Mouse (Mus musculus) gastrocnemius, adult 18-20 months (tissue): Measurements from ENCODE around the gene Narf. TPM values are rescaled to one million over a fixed set of nuclear protein-coding genes. Genes with fewer than 3 reads are reported as not detected.
A peak's percentile ranks its signal among the peaks of the same experiment; 100 is the strongest.

Source experiments
- DNase-seq: peaks from one replicate; pipeline ENCODE4 v3.0.0; 2021; ENCODE audit warnings: low spot score
- long read RNA-seq, 2 experiments: library from polyadenylated mRNA; stranded (forward); transcript quantifications; one replicate each; pipeline ENCODE4 v2.0.0; 2021
- total RNA-seq, 2 experiments: library from RNA; stranded (reverse); gene quantifications; 2 replicates each; pipeline ENCODE4 v1.2.3; 2021

Narf gene
- total RNA-seq: 100 to 1,000 TPM in 1 of 2 experiments, 10 to 100 TPM in 1; 75.8 to 117 TPM
- long read RNA-seq, experiment 1, full-length matches to known transcripts: 309 of 364 reads
- long read RNA-seq, experiment 1, partial matches to known transcripts: 16 of 364 reads
- long read RNA-seq, experiment 1, other reads (novel, unspliced or antisense): 39 of 364 reads
- long read RNA-seq, experiment 2, full-length matches to known transcripts: 279 of 328 reads
- long read RNA-seq, experiment 2, partial matches to known transcripts: 9 of 328 reads
- long read RNA-seq, experiment 2, other reads (novel, unspliced or antisense): 40 of 328 reads

- DNase-seq: peak; percentile 99
Measured at GRCm38 (mm10) chr11:121236564-121237344, at the start of gene Narf. Gene Narf (plus strand): TSS chr11:121237253.

DNA sequence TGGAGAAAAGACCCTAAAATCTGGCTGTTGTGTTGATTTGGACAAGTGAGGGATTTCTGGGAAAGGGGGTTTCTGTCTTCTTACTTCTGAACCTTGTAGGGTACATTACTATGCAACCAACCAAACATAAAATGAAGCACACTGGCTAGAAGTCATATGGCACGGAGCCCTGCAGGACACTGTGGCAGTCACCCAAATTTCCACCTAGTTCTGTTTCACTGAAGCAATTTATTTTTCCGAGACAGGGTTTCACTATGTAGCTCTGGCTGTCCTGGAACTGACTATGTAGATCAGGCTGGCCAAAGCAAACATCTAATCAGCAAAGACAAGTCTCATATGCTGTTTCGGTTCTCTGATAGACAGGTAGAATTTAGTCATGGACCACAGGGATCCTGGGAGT, 47.4 kb upstream of the Narf start:
- peak; percentile 64 for DNase-seq

DNA sequence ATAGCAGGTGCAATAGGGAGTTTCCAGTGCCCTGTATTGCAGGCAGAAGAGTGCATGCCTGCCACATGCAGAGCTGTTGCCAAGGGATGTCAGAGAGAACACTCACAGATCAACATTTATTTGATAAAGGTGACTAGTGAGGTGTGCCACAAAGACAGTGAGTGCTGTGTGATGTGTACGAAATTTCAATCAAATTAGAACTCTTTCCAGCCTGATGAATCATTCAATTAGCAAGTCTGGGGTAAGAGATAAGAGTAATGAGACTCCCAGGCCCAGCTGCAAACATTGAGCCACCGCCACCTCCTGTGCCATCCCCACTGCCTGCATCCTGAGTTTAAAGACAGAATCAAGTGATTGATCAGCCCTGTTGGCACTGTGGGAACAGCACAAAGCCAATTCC, 44.3 kb upstream of the Narf start:
- no peak for DNase-seq

GRCm38 (mm10) chr11:121193415-121193814, 43.6 kb upstream of the Narf start:
- no peak for DNase-seq

- DNase-seq: no peak
Measured at GRCm38 (mm10) chr11:121198622-121199021, 38.4 kb upstream of the Narf start.

- no peak for DNase-seq
Measured at GRCm38 (mm10) chr11:121199851-121200250, 37.2 kb upstream of the Narf start.

- DNase-seq: no peak
Measured at GRCm38 (mm10) chr11:121200781-121201180, 36.3 kb upstream of the Narf start.

DNA sequence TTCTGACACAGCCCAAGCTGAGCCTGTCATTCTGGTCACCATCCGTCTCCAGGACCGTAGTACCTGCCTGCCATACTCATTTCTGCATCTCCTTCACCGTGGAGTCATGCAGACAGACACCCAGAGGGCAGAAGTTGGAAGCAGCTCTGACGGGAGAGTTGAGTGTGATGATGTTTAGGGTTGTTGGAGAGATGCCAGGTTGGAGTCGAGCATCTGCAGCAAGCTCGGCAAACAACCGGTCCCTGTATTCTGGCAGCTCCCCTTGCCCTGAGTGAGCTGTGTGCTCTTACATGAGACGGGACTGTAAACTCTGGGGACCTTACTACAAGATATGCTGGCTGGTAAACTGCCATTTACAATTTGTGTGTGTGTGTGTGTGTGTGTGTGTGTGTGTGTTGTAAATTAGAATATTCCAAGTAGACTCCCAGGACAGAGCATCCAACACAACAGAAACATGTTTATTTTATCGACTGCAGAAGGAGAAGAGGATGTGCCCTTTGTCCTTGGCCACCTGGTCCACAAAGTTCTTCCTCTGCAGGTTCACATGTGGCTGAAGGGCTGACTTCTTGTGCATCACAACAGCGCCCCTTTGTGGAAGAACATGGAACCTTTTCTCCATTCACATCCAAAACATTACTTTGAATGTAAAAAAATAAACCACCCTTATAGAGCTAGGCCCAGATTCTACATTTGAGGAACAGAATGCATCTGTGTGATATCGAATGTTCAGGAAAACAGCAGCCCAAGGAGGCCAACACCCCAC, 35.4 kb upstream of the Narf start:
- DNase-seq: peak; percentile 59

- no peak for DNase-seq
Measured at GRCm38 (mm10) chr11:121203859-121204160, 33.2 kb upstream of the Narf start.

- peak; percentile 95 for DNase-seq
Measured at GRCm38 (mm10) chr11:121204161-121205006, 32.7 kb upstream of the Narf start, which contains the start of the genes Hexdc and Ogfod3. Gene Hexdc (plus strand): TSS chr11:121204433. Gene Ogfod3 (minus strand): TSS chr11:121204711.

DNA sequence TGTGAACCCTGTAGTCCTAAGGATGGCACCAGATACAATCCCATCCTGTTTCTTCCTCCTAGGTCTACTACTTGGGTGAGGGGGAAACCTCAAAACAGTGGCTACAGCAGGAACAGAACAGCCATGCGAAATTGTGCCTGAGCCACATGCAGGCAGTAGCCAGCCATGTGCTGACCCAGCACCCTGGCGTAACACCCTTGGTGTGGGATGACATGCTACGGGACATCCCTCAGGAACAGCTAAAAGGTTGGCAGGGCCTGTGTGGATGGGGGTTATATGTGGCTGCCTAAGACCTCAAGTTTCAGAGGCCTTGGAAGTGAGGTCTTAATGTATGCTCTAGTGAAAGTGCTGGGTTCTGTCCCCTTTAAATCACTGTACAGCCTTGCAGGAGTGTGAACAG, 20.2 kb upstream of the Narf start:
- peak; percentile 40 for DNase-seq

DNA sequence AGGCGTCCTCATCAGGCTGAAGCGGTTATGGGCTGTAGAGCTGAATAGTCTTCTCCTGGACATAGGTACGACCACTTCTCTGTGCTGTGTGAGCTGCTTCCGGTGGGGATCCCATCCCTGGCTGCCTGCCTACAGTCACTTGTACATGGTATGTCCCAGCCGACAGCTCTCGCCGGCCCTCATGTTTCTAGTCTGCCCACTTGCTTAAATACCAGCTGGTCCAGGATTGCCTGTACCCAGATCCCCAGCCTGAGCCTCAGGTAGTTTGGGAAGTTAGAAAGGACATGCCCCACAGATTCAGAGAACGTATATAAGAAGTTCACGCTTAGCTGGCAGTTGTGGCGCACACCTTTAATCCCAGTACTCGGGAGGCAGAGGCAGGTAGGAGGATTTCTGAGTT, 17.3 kb upstream of the Narf start:
- no peak for DNase-seq

- no peak for DNase-seq
Measured at GRCm38 (mm10) chr11:121220771-121221170, 16.3 kb upstream of the Narf start.

GRCm38 (mm10) chr11:121221321-121222010, 15.6 kb upstream of the Narf start:
- no peak for DNase-seq

- no peak for DNase-seq
Measured at GRCm38 (mm10) chr11:121228129-121229017, 8.7 kb upstream of the Narf start.

DNA sequence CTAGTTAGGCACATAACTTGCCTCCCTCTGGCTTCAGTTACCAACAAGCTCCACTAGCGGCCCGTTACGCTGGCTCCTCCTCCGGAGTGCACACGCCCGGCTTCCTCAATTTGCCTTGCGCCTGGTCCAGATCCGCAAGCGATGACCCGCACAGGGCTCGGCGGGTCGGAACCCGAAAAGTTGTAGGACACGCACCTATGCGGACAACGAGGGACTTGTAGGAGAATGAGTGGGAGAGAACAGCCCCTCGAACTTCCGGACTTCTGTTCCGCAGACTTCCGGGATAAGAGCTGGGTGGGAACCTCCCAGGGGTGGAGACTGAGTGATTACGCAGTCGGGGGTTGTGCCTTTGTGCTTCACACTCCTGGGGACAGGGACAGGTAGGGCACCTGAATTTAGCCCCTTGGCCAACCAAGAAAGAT, 8.0 kb upstream of the Narf start, which contains the start of gene Cybc1:
Gene Cybc1 (minus strand): TSS at position 305 of the 422 bp plus-strand sequence.
- peak; percentile 68 for DNase-seq

DNA sequence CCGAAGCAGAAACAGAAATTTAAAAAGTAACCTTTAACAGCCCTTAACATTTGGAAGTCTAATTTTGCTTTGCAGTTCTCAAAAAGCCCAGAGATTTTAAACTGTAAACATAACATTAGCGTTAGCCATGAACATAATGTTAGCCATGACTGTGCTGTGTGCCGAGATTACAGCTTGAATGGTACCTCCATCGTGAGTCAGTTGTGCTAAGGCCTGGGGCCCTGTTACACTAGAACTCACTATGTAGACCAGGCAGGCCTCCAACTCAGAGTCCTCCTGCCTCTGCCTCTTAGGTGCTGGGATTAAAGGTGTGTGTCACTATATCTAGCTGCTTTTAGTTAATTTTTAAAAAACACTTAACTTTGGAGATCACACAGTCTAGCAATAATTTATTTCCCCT, 5.9 kb upstream of the Narf start:
- DNase-seq: no peak

- DNase-seq: peak; percentile 14
Measured at GRCm38 (mm10) chr11:121231628-121232291, 5.3 kb upstream of the Narf start.

- no peak for DNase-seq
Measured at GRCm38 (mm10) chr11:121232706-121233105, 4.3 kb upstream of the Narf start.
